In genomic region chr6:6870876-6871420, GRCm38 (mm10) we compare ENCODE assay signal across 23 mouse cellular contexts. TPM values are rescaled to one million over a fixed set of nuclear protein-coding genes. Genes with fewer than 3 reads are reported as not detected.
DNase-seq lines count a peak whose midpoint lies in the region; ATAC-seq and TF ChIP-seq lines count a peak whose summit lies in the region.
"Had no signal": no experiment of that assay in that cellular context is flagged by ENCODE, and none has a peak within 500 bp of the region (broad histone marks: within the 10 kb centered on the region; RNA-seq: fewer than 3 reads in every experiment).

No protein-coding gene starts in this region.

- peak overlapping the region; percentile 22 for H3K4me2 ChIP-seq in forebrain, embryonic 12.5 days
- no peak overlapping the region for H3K4me2 ChIP-seq in midbrain, embryonic 13.5 days (replicated peaks)
- H3K4me2 ChIP-seq: heart, embryonic 13.5 days; kidney, embryonic 15.5 days; liver, embryonic 12.5 days; lung, embryonic 14.5 days had no signal

- no peak for TF ChIP-seq POLR2A in cortical plate, adult 2 months (IDR thresholded peaks at IDR 0.05; ENCODE audit: extremely low read depth, insufficient read depth, low read length)

- intact Hi-C loops in left cerebral cortex, adult 2 months (cut with DNase I): no loop called here

- no peaks in the 10 kb centered on the region for H3K9me3 ChIP-seq in forebrain, embryonic 12.5 days
- no peaks in the 10 kb centered on the region for H3K9me3 ChIP-seq in midbrain, embryonic 13.5 days
- H3K9me3 ChIP-seq: heart, embryonic 13.5 days; kidney, embryonic 15.5 days; liver, embryonic 12.5 days had no signal

- peak; percentile 60 for DNase-seq in heart, adult 11 months
- no peak for DNase-seq in heart, adult 18-20 months
- DNase-seq in lung, postnatal 4 days: no peak
- no peak for DNase-seq in adrenal gland, postnatal 4 days (ENCODE audit: low spot score in 2 of 2)
- DNase-seq in left cerebral cortex, adult 2 months (ENCODE audit: extremely low spot score in 1 of 2, low spot score in 2 of 2): no peak
- DNase-seq: adrenal gland, adult 8-10 months; cerebellum, adult 11-12 months; heart, postnatal 36 days; layer of hippocampus, postnatal 36 days; lung, embryonic 14.5 days had no signal

- H3K4me1 ChIP-seq in cortical plate, adult 2 months (ENCODE audit: control insufficient read depth, insufficient read depth, low read length): no peaks in the 10 kb centered on the region
- H3K4me1 ChIP-seq in forebrain, embryonic 12.5 days: peaks cover 6% of the 10 kb centered on the region; the same call in 1 of the 2 replicates
- peaks cover 5% of the 10 kb centered on the region; the same call in 1 of the 2 replicates for H3K4me1 ChIP-seq in midbrain, embryonic 13.5 days (replicated peaks)
- H3K4me1 ChIP-seq: liver, embryonic 12.5 days had no signal

- no peaks in the 10 kb centered on the region for H3K36me3 ChIP-seq in forebrain, embryonic 12.5 days (replicated peaks)
- no peaks in the 10 kb centered on the region for H3K36me3 ChIP-seq in midbrain, embryonic 13.5 days
- H3K36me3 ChIP-seq: heart, embryonic 13.5 days; kidney, embryonic 15.5 days; liver, embryonic 12.5 days had no signal

- 0% methylated on average over 7 of the region's 7 CpGs for WGBS in forebrain, embryonic 12.5 days
- under 1% methylated on average over 7 of the region's 7 CpGs for WGBS in midbrain, embryonic 13.5 days

- no peak overlapping the region; the same call in 1 of the 2 replicates for H3K27ac ChIP-seq in cortical plate, adult 2 months (ENCODE audit: insufficient read depth, low read length)
- H3K27ac ChIP-seq in forebrain, embryonic 12.5 days: peak overlapping the region; percentile 87
- H3K27ac ChIP-seq in midbrain, embryonic 13.5 days: 0 out of 2 replicates have a peak overlapping the region, but pooled peaks have one; percentile 47
- H3K27ac ChIP-seq in left cerebral cortex, adult 2 months: no peak overlapping the region
- H3K27ac ChIP-seq: heart, embryonic 13.5 days; kidney, embryonic 15.5 days; liver, embryonic 12.5 days had no signal

- H3K9ac ChIP-seq in forebrain, embryonic 12.5 days: peak overlapping the region; percentile 47
- H3K9ac ChIP-seq in midbrain, embryonic 13.5 days (replicated peaks): no peak overlapping the region
- H3K9ac ChIP-seq: heart, embryonic 13.5 days; kidney, embryonic 15.5 days; liver, embryonic 12.5 days; lung, embryonic 14.5 days had no signal

- peaks cover 84% of the 10 kb centered on the region for H3K27me3 ChIP-seq in forebrain, embryonic 12.5 days
- peaks cover 96% of the 10 kb centered on the region for H3K27me3 ChIP-seq in midbrain, embryonic 13.5 days

- H3K4me3 ChIP-seq in cortical plate, adult 2 months (ENCODE audit: insufficient read depth, low read length): 0 out of 2 replicates have a peak overlapping the region, but pooled peaks have one; percentile 2
- peak overlapping the region; percentile 35 for H3K4me3 ChIP-seq in forebrain, embryonic 12.5 days (replicated peaks)
- peak overlapping the region; percentile 20 for H3K4me3 ChIP-seq in midbrain, embryonic 13.5 days (replicated peaks)
- no peak overlapping the region for H3K4me3 ChIP-seq in left cerebral cortex, adult 2 months
- H3K4me3 ChIP-seq: erythroblast, embryonic 14.5 days; heart, embryonic 13.5 days; kidney, embryonic 15.5 days; liver, embryonic 12.5 days had no signal

- TF ChIP-seq CTCF in cortical plate, adult 2 months (IDR thresholded peaks at IDR 0.05; ENCODE audit: extremely low read depth, insufficient read depth, low read length): no peak
- no peak for TF ChIP-seq CTCF in left cerebral cortex, adult 2 months (IDR thresholded peaks at IDR 0.05)

- no peak for ATAC-seq in forebrain, embryonic 12.5 days (ENCODE audit: low FRiP score)
- no peak for ATAC-seq in midbrain, embryonic 13.5 days
- ATAC-seq: liver, embryonic 12.5 days had no signal

RNA-seq across cellular contexts. Expression of gene Dlx6, which starts 7.8 kb away (rescaled TPM):
- total RNA-seq in heart, adult 18-20 months (2021): not detected
- polyA plus RNA-seq in cortical plate, adult 2 months (2012; rRNA removed): 7.2 and 7.7 TPM in 2 replicates
- polyA plus RNA-seq in forebrain, embryonic 12.5 days (2016; fragmentation: Nextera tagmentation; extraction: Ambion mirVana): 10.1 and 15.7 TPM in 2 replicates
- 3.1 and 4.4 TPM in 2 replicates for polyA plus RNA-seq in midbrain, embryonic 13.5 days (2015; fragmentation: Nextera tagmentation; extraction: Ambion mirVana)
- total RNA-seq in adrenal gland, postnatal 4 days (2021): under 1 TPM in 1 of 2 experiments, not detected in 1; 0.42 TPM
- 10 to 100 TPM in 1 of 2 experiments, 1 to 10 TPM in 1; 9.1 to 11.1 TPM for total RNA-seq in left cerebral cortex, adult 2 months (2021)
- total RNA-seq: common myeloid progenitor, adult 5-6 weeks; heart, postnatal 36 days; MEL had no signal
- polyA plus RNA-seq: erythroblast, embryonic 14.5 days; gonadal fat pad, adult 2 months; heart, embryonic 13.5 days; kidney, embryonic 15.5 days; large intestine, adult 2 months; liver, embryonic 12.5 days; lung, embryonic 14.5 days; spleen, adult 2 months; thymus, postnatal 0 days had no signal

RNA-seq across cellular contexts. Expression of gene Dlx5, which starts 10.9 kb away (rescaled TPM):
- total RNA-seq in heart, adult 18-20 months (2021): under 1 TPM in 1 of 2 experiments, not detected in 1; 0.37 TPM
- 2.4 and 2.7 TPM in 2 replicates for polyA plus RNA-seq in cortical plate, adult 2 months (2012; rRNA removed)
- 68.0 and 102 TPM in 2 replicates for polyA plus RNA-seq in forebrain, embryonic 12.5 days (2016; fragmentation: Nextera tagmentation; extraction: Ambion mirVana)
- polyA plus RNA-seq in midbrain, embryonic 13.5 days (2015; fragmentation: Nextera tagmentation; extraction: Ambion mirVana): 22.4 and 22.9 TPM in 2 replicates
- 1 to 10 TPM in 1 of 2 experiments, under 1 TPM in 1; 0.31 to 1.2 TPM for total RNA-seq in adrenal gland, postnatal 4 days (2021)
- 1 to 10 TPM; 5.6 to 8.9 TPM for total RNA-seq in left cerebral cortex, adult 2 months (2021)
- total RNA-seq: common myeloid progenitor, adult 5-6 weeks; MEL had no signal
- polyA plus RNA-seq: erythroblast, embryonic 14.5 days; liver, embryonic 12.5 days; spleen, adult 2 months had no signal

Comparison
In these comparisons a context has a peak if more than half of its experiments do, and no peak if none do; other contexts are left out.
1. H3K27ac ChIP-seq: peak in forebrain, embryonic 12.5 days (single experiment) and midbrain, embryonic 13.5 days (single experiment); none in cortical plate, adult 2 months (single experiment) and left cerebral cortex, adult 2 months (single experiment).
2. RNA of gene Dlx6, which starts 7.8 kb away (total RNA-seq): 9.1 to 11.1 TPM in left cerebral cortex, adult 2 months; 0.42 TPM in adrenal gland, postnatal 4 days and not detected in heart, adult 18-20 months; every median in the first group is over 4 times any median in the second.